In genomic region chr17:55957168-55957567, GRCm38 (mm10) we compare ENCODE assay signal across 8 mouse cellular contexts. TPM values are rescaled to one million over a fixed set of nuclear protein-coding genes. Genes with fewer than 3 reads are reported as not detected.
A peak's percentile ranks its signal among the peaks of the same experiment; 100 is the strongest.
DNase-seq lines count a peak whose midpoint lies in the region; ATAC-seq and TF ChIP-seq lines count a peak whose summit lies in the region.

No protein-coding gene starts in this region.

- H3K4me1 ChIP-seq in limb, embryonic 13.5 days: peaks cover 29% of the 10 kb centered on the region
- H3K4me1 ChIP-seq in midbrain, postnatal 0 days (ENCODE audit: insufficient read depth, low read length): peaks cover 10% of the 10 kb centered on the region; the same call in 1 of the 2 replicates

- peaks cover 30% of the 10 kb centered on the region for H3K27me3 ChIP-seq in limb, embryonic 13.5 days
- no peaks in the 10 kb centered on the region for H3K27me3 ChIP-seq in midbrain, postnatal 0 days (ENCODE audit: insufficient read depth, low read length)
- no peaks in the 10 kb centered on the region for H3K27me3 ChIP-seq in splenic B cell, adult 2 months (ENCODE audit: control insufficient read depth, insufficient read depth, low read length, poor library complexity, severe bottlenecking)

- H3K9ac ChIP-seq in limb, embryonic 13.5 days: peak overlapping the region; percentile 4; the same call in 1 of the 2 replicates
- no peak overlapping the region for H3K9ac ChIP-seq in midbrain, postnatal 0 days (replicated peaks; ENCODE audit: low read length, poor library complexity, severe bottlenecking)

- H3K4me3 ChIP-seq in limb, embryonic 13.5 days: no peak overlapping the region
- no peak overlapping the region for H3K4me3 ChIP-seq in midbrain, postnatal 0 days (ENCODE audit: low read depth, low read length)

- peak overlapping the region; percentile 80; the same call in 1 of the 2 replicates for H3K4me2 ChIP-seq in limb, embryonic 13.5 days (replicated peaks)
- peak overlapping the region; percentile 18; the same call in 1 of the 2 replicates for H3K4me2 ChIP-seq in midbrain, postnatal 0 days (ENCODE audit: low read depth, low read length, poor library complexity, severe bottlenecking)

- H3K27ac ChIP-seq in limb, embryonic 13.5 days: no peak overlapping the region
- peak overlapping the region; percentile 18; the same call in 1 of the 2 replicates for H3K27ac ChIP-seq in midbrain, postnatal 0 days (ENCODE audit: low read depth, low read length)

- H3K36me3 ChIP-seq in limb, embryonic 13.5 days: peaks cover 16% of the 10 kb centered on the region
- H3K36me3 ChIP-seq in midbrain, postnatal 0 days (ENCODE audit: insufficient read depth, low read length): peaks cover 8% of the 10 kb centered on the region; the same call in 1 of the 2 replicates
- H3K36me3 ChIP-seq in splenic B cell, adult 2 months (ENCODE audit: control insufficient read depth, insufficient read depth, low read length, poor library complexity, severe bottlenecking): no peaks in the 10 kb centered on the region

- peak; percentile 86 for TF ChIP-seq CTCF in midbrain, postnatal 0 days (IDR thresholded peaks at IDR 0.05)

- no peaks in the 10 kb centered on the region for H3K9me3 ChIP-seq in limb, embryonic 13.5 days
- H3K9me3 ChIP-seq in midbrain, postnatal 0 days (ENCODE audit: low read length): no peaks in the 10 kb centered on the region

- peak; percentile 62 to 80 for DNase-seq in left cerebral cortex, adult 18-20 months (ENCODE audit: low spot score in 2 of 2)
- no peak for DNase-seq in left cerebral cortex, adult 11 months (ENCODE audit: low spot score)
- peak; percentile 80 for DNase-seq in cerebellum, adult 8-10 months
- peak; percentile 54 for DNase-seq in forelimb bud, embryonic 11.5 days (ENCODE audit: low read depth, low spot score)
- peak; percentile 51 for DNase-seq in kidney, adult 11 months
- DNase-seq in midbrain, postnatal 0 days (ENCODE audit: low spot score): peak; percentile 79
- peak; percentile 82 for DNase-seq in splenic B cell, adult 2 months (ENCODE audit: low read depth, low spot score)

- WGBS in limb, embryonic 13.5 days: 13% methylated on average over 9 of the region's 9 CpGs
- whole genome bisulfite sequencing in midbrain, postnatal 0 days: 16% methylated on average over 9 of the region's 9 CpGs

- no peak for ATAC-seq in limb, embryonic 13.5 days (ENCODE audit: low FRiP score, low read depth)
- 0 out of 2 replicates have a peak, but pooled peaks have one; percentile 15 for ATAC-seq in midbrain, postnatal 0 days (ENCODE audit: low FRiP score)

RNA-seq across cellular contexts. Expression of gene Yju2, which starts 1.7 kb away (rescaled TPM):
- total RNA-seq in left cerebral cortex, adult 18-20 months (2021): 10 to 100 TPM; 15.0 to 15.2 TPM
- polyA plus RNA-seq in limb, embryonic 13.5 days (2015; fragmentation: Nextera tagmentation; extraction: Ambion mirVana): 25.5 and 27.8 TPM in 2 replicates
- 9.8 and 10.1 TPM in 2 replicates for total RNA-seq in midbrain, postnatal 0 days (2014; rRNA removed)
- 14.6 and 16.1 TPM in 2 replicates for polyA plus RNA-seq in midbrain, postnatal 0 days (2015; fragmentation: Nextera tagmentation; extraction: Ambion mirVana)

RNA-seq across cellular contexts. Expression of gene Ebi3, which starts 4.7 kb away (rescaled TPM):
- 1 to 10 TPM; 1.3 to 1.8 TPM for total RNA-seq in left cerebral cortex, adult 18-20 months (2021)
- 1.3 and 1.4 TPM in 2 replicates for polyA plus RNA-seq in limb, embryonic 13.5 days (2015; fragmentation: Nextera tagmentation; extraction: Ambion mirVana)
- total RNA-seq in midbrain, postnatal 0 days (2014; rRNA removed): 2.5 and 3.0 TPM in 2 replicates
- 7.4 and 8.2 TPM in 2 replicates for polyA plus RNA-seq in midbrain, postnatal 0 days (2015; fragmentation: Nextera tagmentation; extraction: Ambion mirVana)

RNA-seq across cellular contexts. Expression of gene Zfp119b, which starts 7.9 kb away (rescaled TPM):
- 1 to 10 TPM; 3.3 to 4.2 TPM for total RNA-seq in left cerebral cortex, adult 18-20 months (2021)
- polyA plus RNA-seq in limb, embryonic 13.5 days (2015; fragmentation: Nextera tagmentation; extraction: Ambion mirVana): 7.0 and 7.6 TPM in 2 replicates
- 2.8 and 3.5 TPM in 2 replicates for total RNA-seq in midbrain, postnatal 0 days (2014; rRNA removed)
- 5.7 and 6.6 TPM in 2 replicates for polyA plus RNA-seq in midbrain, postnatal 0 days (2015; fragmentation: Nextera tagmentation; extraction: Ambion mirVana)

RNA-seq across cellular contexts. Expression of gene Shd, which starts 13.1 kb away (rescaled TPM):
- 10 to 100 TPM; 39.2 to 41.0 TPM for total RNA-seq in left cerebral cortex, adult 18-20 months (2021)
- 50.4 and 50.7 TPM in 2 replicates for polyA plus RNA-seq in limb, embryonic 13.5 days (2015; fragmentation: Nextera tagmentation; extraction: Ambion mirVana)
- total RNA-seq in midbrain, postnatal 0 days (2014; rRNA removed): 227 and 253 TPM in 2 replicates
- 172 and 188 TPM in 2 replicates for polyA plus RNA-seq in midbrain, postnatal 0 days (2015; fragmentation: Nextera tagmentation; extraction: Ambion mirVana)

RNA-seq across cellular contexts. Expression of gene Fsd1, which starts 29.1 kb away (rescaled TPM):
- 10 to 100 TPM; 81.3 to 86.5 TPM for total RNA-seq in left cerebral cortex, adult 18-20 months (2021)
- polyA plus RNA-seq in limb, embryonic 13.5 days (2015; fragmentation: Nextera tagmentation; extraction: Ambion mirVana): 36.4 and 39.2 TPM in 2 replicates
- total RNA-seq in midbrain, postnatal 0 days (2014; rRNA removed): 122 and 129 TPM in 2 replicates
- polyA plus RNA-seq in midbrain, postnatal 0 days (2015; fragmentation: Nextera tagmentation; extraction: Ambion mirVana): 188 and 225 TPM in 2 replicates
